Mouse (Mus musculus) G1E (cell line): ENCODE data around the gene Olfr918. TPM values are rescaled to one million over a fixed set of nuclear protein-coding genes. Genes with fewer than 3 reads are reported as not detected.

ENCODE experiments used
- ATAC-seq: 2 replicates; pipeline ENCODE4 v1.8.0; 2016; ENCODE audit warnings: mild to moderate bottlenecking; ENCODE audit not compliant: insufficient number of reproducible peaks, poor library complexity, low FRiP score, severe bottlenecking; ENCODE audit errors: extremely low read depth
- DNase-seq: peaks from one replicate; pipeline ENCODE4 v3.0.0; 2012; ENCODE audit warnings: low spot score
- H3K27me3 ChIP-seq: 2 replicates; pipeline ENCODE4 v1.6.1; 2012; ENCODE audit warnings: mild to moderate bottlenecking, low read length, inconsistent platforms; ENCODE audit not compliant: insufficient read depth
- H3K36me3 ChIP-seq: replicated peaks from 2 replicates; pipeline ENCODE3; 2012; ENCODE audit warnings: mild to moderate bottlenecking, inconsistent platforms
- H3K4me1 ChIP-seq: 2 replicates; pipeline ENCODE4 v1.6.1; 2012; ENCODE audit warnings: low read depth, low read length, inconsistent platforms, mixed read lengths; ENCODE audit not compliant: insufficient read depth
- H3K4me3 ChIP-seq: 2 replicates; pipeline ENCODE4 v1.5.1; 2012; ENCODE audit warnings: low read depth, mild to moderate bottlenecking, inconsistent platforms, low read length, moderate library complexity, mixed read lengths
- H3K9me3 ChIP-seq: replicated peaks from 2 replicates; pipeline ENCODE4 v1.6.1; 2012; ENCODE audit warnings: inconsistent platforms
- CTCF ChIP-seq: IDR thresholded peaks from 2 replicates; pipeline ENCODE4 v1.5.1; 2012; ENCODE audit warnings: low read depth, low read length, inconsistent platforms, mixed read lengths
- GATA1 ChIP-seq: IDR thresholded peaks from 2 replicates; pipeline ENCODE4 v1.6.1; 2012; ENCODE audit warnings: borderline replicate concordance, low read length, inconsistent platforms, mixed read lengths
- GATA2 ChIP-seq: IDR thresholded peaks from 2 replicates; pipeline ENCODE4 v1.6.1; 2012; ENCODE audit warnings: low read depth, low read length, inconsistent platforms, borderline replicate concordance
- POLR2AphosphoS5 ChIP-seq: IDR thresholded peaks from 2 replicates; pipeline ENCODE4 v1.6.1; 2012; ENCODE audit warnings: low read depth, low read length, inconsistent platforms; ENCODE audit not compliant: insufficient replicate concordance
- TAL1 ChIP-seq: conservative IDR thresholded peaks from 2 replicates; pipeline ENCODE4 v1.6.1; 2012; ENCODE audit warnings: low read depth, low read length, inconsistent platforms, mixed read lengths
- polyA plus RNA-seq: library from polyadenylated mRNA; stranded (reverse); fragments of >175 nt; gene quantifications from 2 replicates; pipeline ENCODE4 v1.2.3, GENCODE M21; 2012
- total RNA-seq, 2 experiments: library from RNA; stranded (forward) in 1 of 2; stranded (reverse) in 1 of 2; fragments of 200-1000 nt in 1 of 2; fragments of >200 nt in 1 of 2; fragmentation: Nextera tagmentation in 1 of 2; gene quantifications; 2 replicates each; pipeline ENCODE4 v1.2.3; 2014 to 2017

Olfr918 gene
- total RNA-seq (2014; fragmentation: Nextera tagmentation) (not detected in 2 replicates), total RNA-seq (2017) (0.11 and 0.17 TPM in 2 replicates), polyA plus RNA-seq (not detected in 2 replicates)

GRCm38 (mm10) chr9:38674501-38674900 is at the start of gene Olfr918:
Gene Olfr918 (minus strand): TSS chr9:38674601.
- Histone ChIP-seq H3K4me3 (no peak within 1 kb of the TSS), H3K4me1 (peaks cover 12% of the 10 kb centered on the region), H3K27me3 (no peaks in the 10 kb centered on the region), H3K36me3 (no peaks in the 10 kb centered on the region), H3K9me3 (no peaks in the 10 kb centered on the region)
- no peak for TF ChIP-seq POLR2AphosphoS5
- TF ChIP-seq CTCF, result no peak
- no peak for TF ChIP-seq GATA2
- TF ChIP-seq TAL1, result no peak
- TF ChIP-seq GATA1, result no peak
- ATAC-seq (no peak), DNase-seq (no peak)

DNA sequence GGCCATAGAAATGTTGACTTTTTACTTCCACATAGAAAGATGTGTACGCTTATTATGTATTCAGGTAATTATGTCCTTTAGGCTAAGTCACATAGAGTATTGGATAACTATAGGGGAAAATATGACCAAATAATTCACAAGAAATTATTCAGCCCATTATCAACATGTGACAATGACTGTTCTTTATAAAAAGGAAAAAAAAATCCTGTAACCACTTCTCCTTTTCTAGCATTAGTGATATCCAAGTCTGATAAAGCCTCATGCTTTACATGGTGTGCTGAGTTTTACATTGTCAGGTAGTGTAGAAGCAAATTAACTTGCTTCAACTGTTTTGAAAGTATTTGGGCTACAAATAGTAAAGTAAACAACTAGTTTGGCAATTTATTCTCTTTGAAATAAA is 49.6 kb upstream of the Olfr918 start:
- peak; percentile 78 for ATAC-seq
- no peaks in the 10 kb centered on the region for H3K27me3 ChIP-seq
- peaks cover 24% of the 10 kb centered on the region for H3K36me3 ChIP-seq
- peaks cover 15% of the 10 kb centered on the region for H3K4me1 ChIP-seq
- no peaks in the 10 kb centered on the region for H3K9me3 ChIP-seq
- DNase-seq, result no peak
- no peak overlapping the region for H3K4me3 ChIP-seq
- no peak for TF ChIP-seq POLR2AphosphoS5
- no peak for TF ChIP-seq TAL1
- TF ChIP-seq GATA2, result no peak
- TF ChIP-seq GATA1, result no peak
- TF ChIP-seq CTCF, result no peak

DNA sequence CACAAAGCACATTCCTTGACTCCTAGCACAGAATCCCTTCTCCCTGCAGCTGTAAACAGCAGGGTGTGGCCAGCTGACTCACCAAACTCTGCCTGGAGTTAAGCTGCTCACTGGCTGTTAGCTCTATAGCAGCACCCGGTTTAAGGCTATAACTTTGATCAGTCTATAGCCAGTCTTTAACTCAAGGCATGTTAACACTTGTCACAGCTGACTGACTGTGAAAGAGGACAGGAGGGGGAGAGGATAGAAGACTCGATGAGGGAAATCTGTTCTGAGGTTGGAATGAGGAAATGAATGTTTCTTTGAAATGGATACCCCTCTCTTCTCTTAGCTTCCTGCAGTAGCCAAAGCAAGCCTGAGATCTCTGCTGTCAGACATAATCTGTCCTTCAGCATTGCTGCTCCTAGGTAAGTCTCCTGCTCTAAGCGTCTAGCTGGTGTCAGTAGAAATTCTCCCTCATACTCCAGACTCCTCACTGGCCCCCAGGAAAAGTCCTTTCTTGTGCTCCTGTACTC is 44.6 kb upstream of the Olfr918 start:
- H3K27me3 ChIP-seq, result no peaks in the 10 kb centered on the region
- H3K4me3 ChIP-seq, result peak overlapping the region; percentile 67
- H3K36me3 ChIP-seq, result peaks cover 12% of the 10 kb centered on the region
- TF ChIP-seq TAL1, result no peak
- TF ChIP-seq GATA2, result no peak
- no peak for TF ChIP-seq CTCF
- ATAC-seq (peak; percentile 82), DNase-seq (no peak)
- H3K4me1 ChIP-seq, result peaks cover 24% of the 10 kb centered on the region
- no peaks in the 10 kb centered on the region for H3K9me3 ChIP-seq

- Histone ChIP-seq H3K9me3 (no peaks in the 10 kb centered on the region), H3K27me3 (no peaks in the 10 kb centered on the region), H3K4me3 (peak within 1 kb of the TSS; percentile 67), H3K36me3 (peaks cover 6% of the 10 kb centered on the region), H3K4me1 (peaks cover 15% of the 10 kb centered on the region)
- peak; percentile 20 for DNase-seq
- peak; percentile 59 for ATAC-seq
- TF ChIP-seq GATA2 (no peak), POLR2AphosphoS5 (no peak)
These were observed 43.7 kb upstream of the Olfr918 start, which contains the start of gene Vwa5a for GRCm38 (mm10) chr9:38718102-38718501. Gene Vwa5a (plus strand): TSS chr9:38718268.

DNA sequence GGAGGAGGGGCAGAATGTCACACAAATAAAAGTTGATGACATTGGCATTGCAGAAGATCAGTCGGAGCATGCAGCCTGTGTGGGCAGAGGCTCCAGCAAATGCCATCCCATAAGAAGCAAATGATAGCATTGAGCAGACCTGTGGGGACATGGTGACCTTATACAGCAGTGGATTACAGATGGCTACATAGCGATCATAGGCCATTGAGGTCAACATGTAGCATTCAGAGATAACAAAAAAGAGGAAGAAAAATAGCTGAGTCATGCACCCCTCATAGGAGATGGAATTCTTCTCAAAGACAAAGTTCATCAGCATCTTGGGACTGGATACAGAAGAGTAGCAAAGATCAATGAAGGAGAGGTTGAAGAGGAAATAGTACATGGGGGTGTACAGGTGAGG is 1.5 kb downstream of the Olfr918 start:
- Histone ChIP-seq H3K4me3 (no peak overlapping the region), H3K36me3 (no peaks in the 10 kb centered on the region), H3K27me3 (no peaks in the 10 kb centered on the region), H3K9me3 (no peaks in the 10 kb centered on the region), H3K4me1 (peaks cover 12% of the 10 kb centered on the region)
- TF ChIP-seq GATA2, result no peak
- TF ChIP-seq TAL1, result no peak; the same call in 1 of the 2 replicates
- TF ChIP-seq POLR2AphosphoS5, result no peak
- TF ChIP-seq CTCF, result no peak
- TF ChIP-seq GATA1, result no peak
- DNase-seq (peak; percentile 1), ATAC-seq (peak; percentile 96)

GRCm38 (mm10) chr9:38665742-38666141 is 8.7 kb downstream of the Olfr918 start, which contains the start of gene Olfr917:
Gene Olfr917 (minus strand): TSS chr9:38665842.
- Histone ChIP-seq H3K27me3 (no peaks in the 10 kb centered on the region), H3K4me3 (no peak within 1 kb of the TSS), H3K36me3 (no peaks in the 10 kb centered on the region), H3K9me3 (no peaks in the 10 kb centered on the region), H3K4me1 (no peaks in the 10 kb centered on the region)
- no peak for TF ChIP-seq TAL1
- TF ChIP-seq GATA1, result no peak
- TF ChIP-seq CTCF, result no peak
- TF ChIP-seq POLR2AphosphoS5, result no peak
- TF ChIP-seq GATA2, result no peak
- ATAC-seq (no peak), DNase-seq (no peak)

DNA sequence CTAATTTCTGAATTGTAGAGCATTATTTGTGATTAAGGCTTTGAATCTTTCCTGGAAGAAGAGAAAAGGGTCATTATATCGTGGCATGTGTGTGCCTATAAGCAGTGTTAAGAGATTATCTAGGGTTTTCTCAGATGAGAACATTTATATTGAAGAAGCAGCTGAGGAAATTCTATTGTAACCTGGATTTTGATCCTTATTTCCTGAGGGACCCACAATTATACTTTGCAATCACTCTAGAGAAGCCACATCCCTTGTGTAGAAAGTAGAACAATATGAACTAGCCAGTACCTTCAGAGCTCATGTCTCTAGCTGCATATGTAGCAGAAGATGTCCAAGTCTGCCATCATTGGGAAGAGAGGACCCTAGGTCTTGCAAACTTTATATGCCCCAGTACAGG is 14.6 kb downstream of the Olfr918 start, which contains the start of gene Olfr916:
TSS of gene Olfr916 (minus strand) at position 101 of the 400 bp plus-strand sequence.
- no peak for DNase-seq
- no peak for ATAC-seq
- no peaks in the 10 kb centered on the region for H3K36me3 ChIP-seq
- no peaks in the 10 kb centered on the region for H3K4me1 ChIP-seq
- no peak within 1 kb of the TSS for H3K4me3 ChIP-seq
- TF ChIP-seq TAL1 (no peak), GATA1 (no peak), GATA2 (no peak), POLR2AphosphoS5 (no peak), CTCF (no peak)
- H3K27me3 ChIP-seq, result no peaks in the 10 kb centered on the region
- no peaks in the 10 kb centered on the region for H3K9me3 ChIP-seq
